ENCODE assay signal across 9 mouse cellular contexts in the genomic region with DNA sequence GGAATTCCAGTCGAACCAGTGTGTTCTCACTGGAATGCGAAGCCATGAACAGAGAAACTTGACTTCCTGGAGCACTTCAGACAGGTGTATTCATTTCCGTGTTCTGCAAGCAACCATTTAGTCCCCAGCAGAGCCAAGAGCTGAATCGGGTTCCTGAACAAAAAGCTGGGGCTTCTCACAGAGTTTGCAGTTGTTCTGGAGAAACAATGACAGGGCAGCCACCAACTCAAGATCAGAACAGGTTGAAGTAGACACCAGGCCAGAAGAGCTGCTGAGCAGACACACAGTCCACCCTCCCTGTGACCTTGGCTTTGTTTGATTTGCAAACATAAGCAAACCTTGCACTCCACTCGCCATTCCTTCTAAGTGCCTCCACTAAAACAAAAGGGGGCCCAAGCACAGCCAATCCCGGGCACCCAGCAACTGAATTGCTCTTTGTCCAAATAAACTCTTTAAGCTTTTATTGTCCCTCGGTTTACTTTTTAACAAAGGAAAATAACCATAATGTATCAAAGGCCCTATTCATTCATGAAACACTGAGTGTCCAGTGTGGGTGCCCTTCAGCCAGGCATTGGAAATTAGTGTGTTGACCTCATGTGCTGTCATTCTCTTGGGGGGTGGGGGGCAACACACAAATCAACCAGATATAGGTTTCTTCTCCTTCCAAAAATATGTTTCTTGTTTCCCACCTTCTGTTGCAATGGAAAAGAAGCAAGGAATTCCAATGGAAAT.
DNase-seq lines count a peak whose midpoint lies in the region; ATAC-seq lines count a peak whose summit lies in the region.
"Had no signal": no experiment of that assay in that cellular context is flagged by ENCODE, and none has a peak within 500 bp of the region (broad histone marks: within the 10 kb centered on the region; RNA-seq: fewer than 3 reads in every experiment).

No protein-coding gene starts in this region.

- H3K27me3 ChIP-seq in heart, embryonic 16.5 days (ENCODE audit: control insufficient read depth, insufficient read depth, low read length), result no peaks in the 10 kb centered on the region
- H3K27me3 ChIP-seq in midbrain, embryonic 10.5 days (ENCODE audit: low read depth, poor library complexity, severe bottlenecking), result no peaks in the 10 kb centered on the region
- no peaks in the 10 kb centered on the region for H3K27me3 ChIP-seq in midbrain, embryonic 13.5 days
- no peaks in the 10 kb centered on the region for H3K27me3 ChIP-seq in intestine, embryonic 16.5 days (replicated peaks; ENCODE audit: control insufficient read depth, insufficient read depth, low read length)
- no peaks in the 10 kb centered on the region for H3K27me3 ChIP-seq in stomach, embryonic 15.5 days (replicated peaks)
- H3K27me3 ChIP-seq: midbrain, embryonic 12.5 days had no signal

- H3K4me3 ChIP-seq in heart, embryonic 16.5 days (ENCODE audit: low read length), result no peak overlapping the region
- H3K4me3 ChIP-seq in midbrain, embryonic 10.5 days, result no peak overlapping the region
- H3K4me3 ChIP-seq in midbrain, embryonic 13.5 days (replicated peaks), result no peak overlapping the region
- H3K4me3 ChIP-seq in intestine, embryonic 16.5 days (ENCODE audit: low read length), result no peak overlapping the region
- H3K4me3 ChIP-seq in stomach, embryonic 15.5 days (replicated peaks), result no peak overlapping the region
- H3K4me3 ChIP-seq: midbrain, embryonic 12.5 days had no signal

- peak overlapping the region; percentile 44 for H3K27ac ChIP-seq in heart, embryonic 16.5 days (ENCODE audit: low read length)
- H3K27ac ChIP-seq in midbrain, embryonic 10.5 days (replicated peaks), result 0 out of 2 replicates have a peak overlapping the region, but pooled peaks have one; percentile 6
- H3K27ac ChIP-seq in midbrain, embryonic 13.5 days, result no peak overlapping the region
- peak overlapping the region; percentile 79 for H3K27ac ChIP-seq in intestine, embryonic 16.5 days (ENCODE audit: low read length)
- peak overlapping the region; percentile 67 for H3K27ac ChIP-seq in stomach, embryonic 15.5 days
- H3K27ac ChIP-seq: midbrain, embryonic 12.5 days had no signal

- peaks cover 61% of the 10 kb centered on the region for H3K4me1 ChIP-seq in heart, embryonic 16.5 days (ENCODE audit: control insufficient read depth, insufficient read depth, low read length)
- H3K4me1 ChIP-seq in midbrain, embryonic 10.5 days, result peaks cover 31% of the 10 kb centered on the region
- peaks cover 23% of the 10 kb centered on the region for H3K4me1 ChIP-seq in midbrain, embryonic 13.5 days (replicated peaks)
- H3K4me1 ChIP-seq in intestine, embryonic 16.5 days (ENCODE audit: control insufficient read depth, insufficient read depth, low read length), result peaks cover 34% of the 10 kb centered on the region
- H3K4me1 ChIP-seq in stomach, embryonic 15.5 days, result peaks cover 17% of the 10 kb centered on the region

- H3K4me2 ChIP-seq in heart, embryonic 16.5 days (ENCODE audit: low read depth, low read length), result no peak overlapping the region
- no peak overlapping the region for H3K4me2 ChIP-seq in midbrain, embryonic 13.5 days (replicated peaks)
- H3K4me2 ChIP-seq in intestine, embryonic 16.5 days (ENCODE audit: low read depth, low read length), result peak overlapping the region; percentile 9; the same call in 1 of the 2 replicates
- H3K4me2 ChIP-seq in stomach, embryonic 15.5 days, result no peak overlapping the region
- H3K4me2 ChIP-seq: midbrain, embryonic 12.5 days had no signal

- no peak overlapping the region for H3K9ac ChIP-seq in heart, embryonic 16.5 days (ENCODE audit: low read length)
- no peak overlapping the region for H3K9ac ChIP-seq in midbrain, embryonic 13.5 days (replicated peaks)
- H3K9ac ChIP-seq in intestine, embryonic 16.5 days (ENCODE audit: low read depth, low read length), result no peak overlapping the region
- no peak overlapping the region for H3K9ac ChIP-seq in stomach, embryonic 15.5 days
- H3K9ac ChIP-seq: midbrain, embryonic 12.5 days had no signal

- no peaks in the 10 kb centered on the region for H3K36me3 ChIP-seq in heart, embryonic 16.5 days (ENCODE audit: control insufficient read depth, insufficient read depth)
- no peaks in the 10 kb centered on the region for H3K36me3 ChIP-seq in midbrain, embryonic 10.5 days
- H3K36me3 ChIP-seq in midbrain, embryonic 13.5 days, result no peaks in the 10 kb centered on the region
- no peaks in the 10 kb centered on the region for H3K36me3 ChIP-seq in intestine, embryonic 16.5 days (ENCODE audit: control insufficient read depth, insufficient read depth, low read length)
- H3K36me3 ChIP-seq in stomach, embryonic 15.5 days, result no peaks in the 10 kb centered on the region
- H3K36me3 ChIP-seq: midbrain, embryonic 12.5 days had no signal

- WGBS in heart, embryonic 16.5 days, result 56% methylated on average over 7 of the region's 7 CpGs
- WGBS in midbrain, embryonic 10.5 days, result 73% methylated on average over 7 of the region's 7 CpGs
- 52% methylated on average over 7 of the region's 7 CpGs for WGBS in midbrain, embryonic 13.5 days
- WGBS in intestine, embryonic 16.5 days, result 27% methylated on average over 7 of the region's 7 CpGs
- 35% methylated on average over 7 of the region's 7 CpGs for WGBS in stomach, embryonic 15.5 days

- no peak for ATAC-seq in heart, embryonic 16.5 days (replicated peaks; ENCODE audit: extremely low read depth, insufficient read depth, low FRiP score)
- ATAC-seq in midbrain, embryonic 13.5 days, result no peak
- ATAC-seq in intestine, embryonic 16.5 days, result peak; percentile 88
- ATAC-seq in stomach, embryonic 15.5 days (ENCODE audit: insufficient read depth, low FRiP score, low read depth), result peak; percentile 65

- DNase-seq in heart, adult 9 months (ENCODE audit: low spot score in 2 of 2), result no peak
- no peak for DNase-seq in midbrain, embryonic 10.5 days (ENCODE audit: low spot score)
- DNase-seq in urinary bladder, postnatal 14 days (ENCODE audit: low spot score), result no peak
- DNase-seq in right cerebral cortex, postnatal 36 days (ENCODE audit: low spot score in 2 of 2), result no peak

- H3K9me3 ChIP-seq in heart, embryonic 16.5 days (replicated peaks; ENCODE audit: control insufficient read depth, low read length), result no peaks in the 10 kb centered on the region
- no peaks in the 10 kb centered on the region for H3K9me3 ChIP-seq in midbrain, embryonic 10.5 days (replicated peaks)
- H3K9me3 ChIP-seq in midbrain, embryonic 13.5 days, result no peaks in the 10 kb centered on the region
- no peaks in the 10 kb centered on the region for H3K9me3 ChIP-seq in intestine, embryonic 16.5 days (ENCODE audit: control insufficient read depth, low read length)
- H3K9me3 ChIP-seq in stomach, embryonic 15.5 days, result no peaks in the 10 kb centered on the region
- H3K9me3 ChIP-seq: midbrain, embryonic 12.5 days had no signal

Comparison
In these comparisons a context has a peak if more than half of its experiments do, and no peak if none do; other contexts are left out.
1. ATAC-seq: peak in intestine, embryonic 16.5 days (single experiment) and stomach, embryonic 15.5 days (single experiment); none in heart, embryonic 16.5 days (single experiment) and midbrain, embryonic 13.5 days (single experiment).